Mouse (Mus musculus) testis, adult 2 months (tissue): ENCODE data around the gene Rad50.

ENCODE experiments used
- CTCF ChIP-seq: fragments of 200-500 bp; IDR thresholded peaks from 2 replicates; pipeline ENCODE4 v1.5.1; 2012; ENCODE audit warnings: low read depth, mild to moderate bottlenecking, inconsistent platforms, low read length, moderate library complexity; ENCODE audit not compliant: control insufficient read depth, insufficient read depth, insufficient replicate concordance
- POLR2A ChIP-seq: fragments of 200-500 bp; IDR thresholded peaks from 2 replicates; pipeline ENCODE4 v1.6.1; 2012; ENCODE audit warnings: low read depth, mild to moderate bottlenecking, inconsistent platforms, low read length, moderate library complexity; ENCODE audit not compliant: control insufficient read depth

DNA sequence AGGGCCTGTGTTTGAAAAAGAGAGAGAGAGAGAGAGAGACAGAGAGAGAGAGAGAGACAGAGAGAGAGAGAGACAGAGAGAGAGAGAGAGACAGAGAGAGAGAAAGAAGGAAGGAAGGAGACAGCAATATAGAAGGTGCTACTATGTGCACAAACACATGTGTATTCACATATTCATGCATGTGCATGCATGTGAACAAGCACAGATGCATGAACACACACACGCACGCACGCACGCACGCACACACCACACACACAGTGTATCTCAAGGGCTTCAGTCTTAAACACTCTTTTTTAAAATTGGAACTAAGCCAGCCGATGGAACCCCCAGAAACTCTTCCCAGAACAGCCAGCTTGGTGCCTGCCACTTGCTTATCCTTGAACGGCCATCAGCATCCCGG lies 91.5 kb downstream of the Rad50 start:
- TF ChIP-seq CTCF = no peak
- no peak for TF ChIP-seq POLR2A
